Mouse (Mus musculus) heart, postnatal 36 days (tissue): Measurements from ENCODE around the gene Smn1. TPM values are rescaled to one million over a fixed set of nuclear protein-coding genes. Genes with fewer than 3 reads are reported as not detected.

Experiments
- total RNA-seq, 2 experiments: library from RNA; stranded (reverse); gene quantifications; 2 replicates each; pipeline ENCODE4 v1.2.3; 2021

Smn1 gene
- total RNA-seq, 2 experiments from 2014 or later, result 14.6 to 16.4 TPM

Other genes with a start within 250 kb of the Smn1 start
- not detected for gene Cartpt, start 223.8 kb upstream of the Smn1 start, total RNA-seq
- 10 to 100 TPM; 87.0 to 88.5 TPM for gene Mccc2, start 109.2 kb upstream of the Smn1 start, total RNA-seq
- gene Bdp1, start 20.8 kb upstream of the Smn1 start, total RNA-seq, result 10 to 100 TPM; 25.0 to 29.6 TPM
- gene Serf1, start 16.8 kb upstream of the Smn1 start, total RNA-seq, result 1 to 10 TPM; 5.9 to 6.7 TPM
- under 1 TPM; 0.47 to 0.70 TPM for gene Naip2, start 77.2 kb downstream of the Smn1 start, total RNA-seq
- gene Naip5, start 121.5 kb downstream of the Smn1 start, total RNA-seq, result under 1 TPM; 0.38 to 0.39 TPM
- under 1 TPM; 0.14 to 0.35 TPM for gene Naip6, start 192.8 kb downstream of the Smn1 start, total RNA-seq